Comparison of ENCODE assay signal across 25 mouse cellular contexts in genomic region chr5:143604157-143604774, GRCm38 (mm10). TPM values are rescaled to one million over a fixed set of nuclear protein-coding genes. Genes with fewer than 3 reads are reported as not detected.
DNase-seq lines count a peak whose midpoint lies in the region; ATAC-seq lines count a peak whose summit lies in the region.
"Had no signal": no experiment of that assay in that cellular context is flagged by ENCODE, and none has a peak within 500 bp of the region (broad histone marks: within the 10 kb centered on the region; RNA-seq: fewer than 3 reads in every experiment).

No protein-coding gene starts in this region.

- H3K27ac ChIP-seq in kidney, embryonic 15.5 days = peak overlapping the region; percentile 60
- H3K27ac ChIP-seq in midbrain, embryonic 13.5 days = no peak overlapping the region
- H3K27ac ChIP-seq: forebrain, embryonic 12.5 days; forebrain, embryonic 15.5 days; heart, embryonic 13.5 days; hindbrain, embryonic 14.5 days; hindbrain, postnatal 0 days had no signal

- H3K9me3 ChIP-seq in kidney, embryonic 15.5 days (replicated peaks) = no peaks in the 10 kb centered on the region
- H3K9me3 ChIP-seq in midbrain, embryonic 13.5 days = no peaks in the 10 kb centered on the region
- H3K9me3 ChIP-seq: forebrain, embryonic 12.5 days; forebrain, embryonic 15.5 days; heart, embryonic 13.5 days had no signal

- no peaks in the 10 kb centered on the region for H3K27me3 ChIP-seq in kidney, embryonic 15.5 days
- H3K27me3 ChIP-seq in midbrain, embryonic 13.5 days = no peaks in the 10 kb centered on the region
- H3K27me3 ChIP-seq: forebrain, embryonic 12.5 days; forebrain, embryonic 15.5 days; heart, embryonic 13.5 days had no signal

- 43% methylated on average over 7 of the region's 7 CpGs for WGBS in kidney, embryonic 15.5 days
- WGBS in midbrain, embryonic 13.5 days = 76% methylated on average over 7 of the region's 7 CpGs

- H3K4me3 ChIP-seq in kidney, embryonic 15.5 days (replicated peaks) = no peak overlapping the region
- no peak overlapping the region for H3K4me3 ChIP-seq in midbrain, embryonic 13.5 days (replicated peaks)
- H3K4me3 ChIP-seq: erythroblast, embryonic 14.5 days; forebrain, embryonic 12.5 days; forebrain, embryonic 15.5 days; heart, embryonic 13.5 days had no signal

- no peak for DNase-seq in kidney, postnatal 4 days
- DNase-seq in retina, postnatal 1 day = peak; percentile 17
- DNase-seq in retina, embryonic 14.5 days (ENCODE audit: low spot score) = no peak
- DNase-seq in MN1 (ENCODE audit: low spot score) = peak; percentile 87
- DNase-seq: adrenal gland, adult 2 months; adrenal gland, postnatal 14 days; cerebellum, adult 11-12 months; cerebellum, adult 8-10 months; cerebellum, postnatal 10 days; cerebellum, postnatal 36 days; embryo, embryonic 11 days; gastrocnemius, postnatal 25 days; heart, adult 18-20 months; heart, postnatal 14 days; heart, postnatal 4 days had no signal

- no peak overlapping the region for H3K9ac ChIP-seq in kidney, embryonic 15.5 days
- no peak overlapping the region for H3K9ac ChIP-seq in midbrain, embryonic 13.5 days (replicated peaks)
- H3K9ac ChIP-seq: forebrain, embryonic 12.5 days; forebrain, embryonic 15.5 days; heart, embryonic 13.5 days; hindbrain, embryonic 14.5 days had no signal

- H3K36me3 ChIP-seq in kidney, embryonic 15.5 days = no peaks in the 10 kb centered on the region
- H3K36me3 ChIP-seq in midbrain, embryonic 13.5 days = no peaks in the 10 kb centered on the region
- H3K36me3 ChIP-seq: forebrain, embryonic 12.5 days; forebrain, embryonic 15.5 days; heart, embryonic 13.5 days had no signal

- peak; percentile 87 for ATAC-seq in kidney, embryonic 15.5 days (replicated peaks; ENCODE audit: low FRiP score)
- ATAC-seq in midbrain, embryonic 13.5 days = no peak
- ATAC-seq: CD4-positive, CD25-positive, alpha-beta regulatory T cell, adult 4 months; forebrain, embryonic 15.5 days; hindbrain, postnatal 0 days; inflammation-experienced regulatory T-cells, adult 6 months had no signal

- no peak overlapping the region for H3K4me2 ChIP-seq in kidney, embryonic 15.5 days
- H3K4me2 ChIP-seq in midbrain, embryonic 13.5 days (replicated peaks) = no peak overlapping the region
- H3K4me2 ChIP-seq: forebrain, embryonic 12.5 days; forebrain, embryonic 15.5 days; heart, embryonic 13.5 days; hindbrain, embryonic 14.5 days had no signal

- H3K4me1 ChIP-seq in kidney, embryonic 15.5 days = peaks cover 23% of the 10 kb centered on the region; the same call in 1 of the 2 replicates
- H3K4me1 ChIP-seq in midbrain, embryonic 13.5 days (replicated peaks) = no peaks in the 10 kb centered on the region
- H3K4me1 ChIP-seq: forebrain, embryonic 12.5 days; forebrain, embryonic 15.5 days had no signal

RNA-seq across cellular contexts. Expression of gene Cyth3, which starts 18.0 kb away (rescaled TPM):
- polyA plus RNA-seq in kidney, embryonic 15.5 days (2015; fragmentation: Nextera tagmentation; extraction: Ambion mirVana) = 66.0 and 71.5 TPM in 2 replicates
- polyA plus RNA-seq in midbrain, embryonic 13.5 days (2015; fragmentation: Nextera tagmentation; extraction: Ambion mirVana) = 29.2 and 31.5 TPM in 2 replicates

Comparison
In these comparisons a context has a peak if more than half of its experiments do, and no peak if none do; other contexts are left out.
1. DNase-seq: peak in retina, postnatal 1 day (single experiment) and MN1 (single experiment); none in kidney, postnatal 4 days (0 of 2) and retina, embryonic 14.5 days (single experiment).